8 mouse cellular contexts compared by ENCODE assay signal in the genomic region with DNA sequence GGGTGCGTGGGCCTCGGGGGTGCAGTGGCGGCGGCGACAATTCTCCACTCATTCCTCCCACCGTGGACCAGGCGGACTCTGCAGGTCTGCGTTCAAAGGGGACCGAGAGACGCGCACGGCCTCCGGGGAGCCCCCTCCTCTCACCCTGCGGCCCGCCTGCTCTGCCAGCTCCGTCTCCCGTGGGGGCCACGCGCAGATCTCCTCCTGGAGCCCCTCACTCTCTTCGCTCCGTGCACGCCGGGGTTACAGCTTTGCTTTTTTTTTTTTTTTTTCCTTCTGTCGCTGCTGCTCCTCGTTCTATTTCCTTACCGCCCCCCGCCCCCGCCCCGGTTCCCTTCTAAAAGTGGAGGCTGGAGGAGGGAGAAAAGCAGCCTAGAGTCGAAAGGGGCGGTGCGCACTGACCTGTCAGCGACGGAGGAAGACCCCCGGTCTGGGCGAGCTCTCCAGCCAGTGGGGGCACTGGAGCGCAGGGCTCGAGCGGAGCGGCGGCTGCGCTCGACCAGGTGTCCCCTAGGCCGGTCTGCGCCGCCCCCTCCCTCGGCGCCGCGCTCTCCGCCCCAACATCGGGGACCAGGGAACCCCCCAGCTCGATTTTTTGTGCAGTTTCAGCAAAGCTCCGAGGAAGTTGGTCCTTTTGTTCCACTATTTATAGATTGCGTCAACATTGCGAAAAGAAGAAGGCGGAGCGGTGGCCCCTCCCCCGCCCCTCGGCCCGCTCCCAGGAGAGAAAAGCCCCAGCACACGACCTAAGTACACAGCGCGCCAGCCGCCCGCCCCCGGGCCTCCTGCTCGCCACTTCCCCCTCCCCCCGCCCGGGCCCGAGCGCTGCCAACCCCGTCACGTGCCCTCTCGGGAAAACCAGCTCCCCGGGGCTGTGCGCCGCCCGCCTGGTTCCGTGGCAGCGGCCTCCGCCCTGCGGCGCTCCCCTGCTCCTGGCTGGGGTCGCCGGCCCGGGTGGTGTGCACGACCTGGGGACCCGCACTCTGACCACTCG.
DNase-seq lines count a peak whose midpoint lies in the region; ATAC-seq lines count a peak whose summit lies in the region.

No protein-coding gene starts in this region.

- H3K36me3 ChIP-seq in heart, embryonic 13.5 days: peaks cover 6% of the 10 kb centered on the region; the same call in 1 of the 2 replicates
- H3K36me3 ChIP-seq in liver, embryonic 12.5 days: peaks cover 6% of the 10 kb centered on the region; the same call in 1 of the 2 replicates
- H3K36me3 ChIP-seq in stomach, embryonic 15.5 days: no peaks in the 10 kb centered on the region

- ATAC-seq in erythroid progenitor cell, adult 5-6 weeks (replicated peaks; ENCODE audit: low FRiP score, poor library complexity, severe bottlenecking): peak; percentile 40
- peak; percentile 69 for ATAC-seq in heart, embryonic 13.5 days (ENCODE audit: extremely low read depth, insufficient number of reproducible peaks, low FRiP score, low TSS enrichment)
- ATAC-seq in liver, embryonic 12.5 days: peak; percentile 78
- ATAC-seq in stomach, embryonic 15.5 days (ENCODE audit: insufficient read depth, low FRiP score, low read depth): peak; percentile 84

- H3K4me1 ChIP-seq in heart, embryonic 13.5 days: peaks cover 49% of the 10 kb centered on the region
- peaks cover 62% of the 10 kb centered on the region for H3K4me1 ChIP-seq in liver, embryonic 12.5 days
- H3K4me1 ChIP-seq in stomach, embryonic 15.5 days: peaks cover 24% of the 10 kb centered on the region

- no peaks in the 10 kb centered on the region for H3K9me3 ChIP-seq in heart, embryonic 13.5 days
- no peaks in the 10 kb centered on the region for H3K9me3 ChIP-seq in liver, embryonic 12.5 days (replicated peaks)
- no peaks in the 10 kb centered on the region for H3K9me3 ChIP-seq in stomach, embryonic 15.5 days

- under 1% methylated on average over 81 of the region's 90 CpGs for WGBS in heart, embryonic 13.5 days
- under 1% methylated on average over 90 of the region's 90 CpGs for WGBS in liver, embryonic 12.5 days (ENCODE audit: insufficient replicate concordance)
- WGBS in stomach, embryonic 15.5 days: under 1% methylated on average over 85 of the region's 90 CpGs

- DNase-seq in CD4-positive, CD25-positive, alpha-beta regulatory T cell, adult 2 months (ENCODE audit: low read depth, low spot score): peak; percentile 92
- peak; percentile 71 for DNase-seq in brain, embryonic 18.5 days (ENCODE audit: low read depth, low spot score)
- DNase-seq in kidney, postnatal 10 days: peak; percentile 96
- peak; percentile 89 for DNase-seq in naive thymus-derived CD4-positive, alpha-beta T cell, adult 2 months (ENCODE audit: low read depth)

- H3K4me3 ChIP-seq in heart, embryonic 13.5 days: peak overlapping the region; percentile 65
- peak overlapping the region; percentile 79 for H3K4me3 ChIP-seq in liver, embryonic 12.5 days
- H3K4me3 ChIP-seq in stomach, embryonic 15.5 days (replicated peaks): peak overlapping the region; percentile 66

- peak overlapping the region; percentile 95 for H3K4me2 ChIP-seq in heart, embryonic 13.5 days
- peak overlapping the region; percentile 90 for H3K4me2 ChIP-seq in liver, embryonic 12.5 days
- peak overlapping the region; percentile 83 for H3K4me2 ChIP-seq in stomach, embryonic 15.5 days

- peak overlapping the region; percentile 94 for H3K27ac ChIP-seq in heart, embryonic 13.5 days (replicated peaks)
- H3K27ac ChIP-seq in liver, embryonic 12.5 days: peak overlapping the region; percentile 97
- peak overlapping the region; percentile 94 for H3K27ac ChIP-seq in stomach, embryonic 15.5 days

- peaks cover 26% of the 10 kb centered on the region for H3K27me3 ChIP-seq in heart, embryonic 13.5 days (replicated peaks)
- peaks cover 34% of the 10 kb centered on the region for H3K27me3 ChIP-seq in liver, embryonic 12.5 days (replicated peaks)
- 0 out of 2 replicates have a peak, but pooled peaks cover 13% of the 10 kb centered on the region for H3K27me3 ChIP-seq in stomach, embryonic 15.5 days (replicated peaks)

- peak overlapping the region; percentile 86 for H3K9ac ChIP-seq in heart, embryonic 13.5 days
- H3K9ac ChIP-seq in liver, embryonic 12.5 days: peak overlapping the region; percentile 94
- peak overlapping the region; percentile 58 for H3K9ac ChIP-seq in stomach, embryonic 15.5 days

Comparison
In these comparisons a context has a peak if more than half of its experiments do, and no peak if none do; other contexts are left out.
1. Peak in every context shown above with its lines: DNase-seq, ATAC-seq, H3K4me3 ChIP-seq and H3K27ac ChIP-seq.